Mouse (Mus musculus) spleen, adult 2 months (tissue): ENCODE measurements around the gene Gstp3.

Experiments used
- CTCF ChIP-seq: fragments of 200-500 bp; IDR thresholded peaks from 2 replicates; pipeline ENCODE4 v1.5.1; 2011; ENCODE audit warnings: mild to moderate bottlenecking, inconsistent platforms; ENCODE audit not compliant: insufficient read depth, insufficient read length, insufficient replicate concordance; ENCODE audit errors: extremely low read depth
- POLR2A ChIP-seq: fragments of 200-500 bp; IDR thresholded peaks from 2 replicates; pipeline ENCODE4 v1.6.1; 2011; ENCODE audit warnings: low read depth, low read length, inconsistent platforms

- no peak for TF ChIP-seq CTCF
- TF ChIP-seq POLR2A: no peak
Observed at GRCm38 (mm10) chr19:4033742-4034141, 25.6 kb downstream of the Gstp3 start.
